Mouse (Mus musculus): Measurements from ENCODE around the gene Olfr56.
"Not testable (repeated sequence)": the region's sequence is repeated elsewhere in the genome, so short reads cannot be mapped to it uniquely, and the experiment has no call there.

GRCm38 (mm10) chr11:49050064-49050463, 71.4 kb downstream of the Olfr56 start:
- not testable (repeated sequence) for TF ChIP-seq CTCF (IDR thresholded peaks at IDR 0.05; ENCODE audit: borderline replicate concordance, insufficient read depth, low read depth, low read length); POLR2A (IDR thresholded peaks at IDR 0.05; ENCODE audit: borderline replicate concordance, insufficient read depth, low read length)

All from cerebellum, adult 2 months (tissue).